Mouse (Mus musculus): ENCODE measurements around the gene Cnn1.
A peak's percentile ranks its signal among the peaks of the same experiment; 100 is the strongest.

Cnn1 gene

GRCm38 (mm10) chr9:22098993-22099696 is at the start of gene Cnn1:
TSS of gene Cnn1 (plus strand) at chr9:22099216.
- ATAC-seq (ENCODE audit: low TSS enrichment), result no peak

GRCm38 (mm10) chr9:22049315-22049714 is 49.7 kb upstream of the Cnn1 start:
- ATAC-seq (ENCODE audit: low TSS enrichment), result no peak

GRCm38 (mm10) chr9:22049721-22050270 is 49.2 kb upstream of the Cnn1 start:
- ATAC-seq (ENCODE audit: low TSS enrichment), result no peak

- peak; percentile 35 for ATAC-seq (ENCODE audit: low TSS enrichment)
Measured at GRCm38 (mm10) chr9:22050351-22050889, 48.6 kb upstream of the Cnn1 start.

- ATAC-seq (ENCODE audit: low TSS enrichment), result no peak
Measured at GRCm38 (mm10) chr9:22051161-22051957, 47.7 kb upstream of the Cnn1 start.

- ATAC-seq (ENCODE audit: low TSS enrichment), result peak; percentile 50
Measured at GRCm38 (mm10) chr9:22051958-22052254, 47.1 kb upstream of the Cnn1 start, which contains the start of gene Elavl3. TSS of gene Elavl3 (minus strand) at chr9:22052023.

GRCm38 (mm10) chr9:22053657-22054056 is 45.4 kb upstream of the Cnn1 start:
- ATAC-seq (ENCODE audit: low TSS enrichment), result no peak

- peak; percentile 39 for ATAC-seq (ENCODE audit: low TSS enrichment)
Measured at GRCm38 (mm10) chr9:22054411-22055076, 44.5 kb upstream of the Cnn1 start.

GRCm38 (mm10) chr9:22055713-22056112 is 43.3 kb upstream of the Cnn1 start:
- no peak for ATAC-seq (ENCODE audit: low TSS enrichment)

GRCm38 (mm10) chr9:22056303-22056910 is 42.6 kb upstream of the Cnn1 start:
- no peak for ATAC-seq (ENCODE audit: low TSS enrichment)

- ATAC-seq (ENCODE audit: low TSS enrichment), result no peak
Measured at GRCm38 (mm10) chr9:22057031-22057517, 41.9 kb upstream of the Cnn1 start.

- no peak for ATAC-seq (ENCODE audit: low TSS enrichment)
Measured at GRCm38 (mm10) chr9:22058011-22058424, 41.0 kb upstream of the Cnn1 start.

- ATAC-seq (ENCODE audit: low TSS enrichment), result peak; percentile 41; the same call in 1 of the 2 replicates
Measured at GRCm38 (mm10) chr9:22061339-22061738, 37.7 kb upstream of the Cnn1 start.

GRCm38 (mm10) chr9:22064341-22064740 is 34.7 kb upstream of the Cnn1 start:
- ATAC-seq (ENCODE audit: low TSS enrichment), result 0 out of 2 replicates have a peak, but pooled peaks have one; percentile 3

GRCm38 (mm10) chr9:22065642-22066041 is 33.4 kb upstream of the Cnn1 start:
- ATAC-seq (ENCODE audit: low TSS enrichment), result no peak

- no peak for ATAC-seq (ENCODE audit: low TSS enrichment)
Measured at GRCm38 (mm10) chr9:22066433-22066832, 32.6 kb upstream of the Cnn1 start.

GRCm38 (mm10) chr9:22067195-22067594 is 31.8 kb upstream of the Cnn1 start:
- no peak for ATAC-seq (ENCODE audit: low TSS enrichment)

GRCm38 (mm10) chr9:22069881-22070553 is 29.0 kb upstream of the Cnn1 start:
- ATAC-seq (ENCODE audit: low TSS enrichment), result peak; percentile 28

- ATAC-seq (ENCODE audit: low TSS enrichment), result peak; percentile 87
Measured at GRCm38 (mm10) chr9:22070791-22071573, 28.0 kb upstream of the Cnn1 start, which contains the start of the genes Gm49318 and Zfp653. TSS of gene Gm49318 (minus strand) at chr9:22071259. TSS of gene Zfp653 (minus strand) at chr9:22071376.

GRCm38 (mm10) chr9:22072276-22072675 is 26.7 kb upstream of the Cnn1 start:
- ATAC-seq (ENCODE audit: low TSS enrichment), result no peak

Data from frontal cortex, adult (tissue).